Mouse (Mus musculus) spleen, embryonic (tissue): ENCODE measurements around the gene Ptprj.

ENCODE experiments used
- CTCF ChIA-PET: fragments of 350-600 bp; sonication (Branson Sonifier 250); formaldehyde crosslinking; loops from one replicate; lab custom pipeline; 2022; lab: Charles Lee

Ptprj gene

DNA sequence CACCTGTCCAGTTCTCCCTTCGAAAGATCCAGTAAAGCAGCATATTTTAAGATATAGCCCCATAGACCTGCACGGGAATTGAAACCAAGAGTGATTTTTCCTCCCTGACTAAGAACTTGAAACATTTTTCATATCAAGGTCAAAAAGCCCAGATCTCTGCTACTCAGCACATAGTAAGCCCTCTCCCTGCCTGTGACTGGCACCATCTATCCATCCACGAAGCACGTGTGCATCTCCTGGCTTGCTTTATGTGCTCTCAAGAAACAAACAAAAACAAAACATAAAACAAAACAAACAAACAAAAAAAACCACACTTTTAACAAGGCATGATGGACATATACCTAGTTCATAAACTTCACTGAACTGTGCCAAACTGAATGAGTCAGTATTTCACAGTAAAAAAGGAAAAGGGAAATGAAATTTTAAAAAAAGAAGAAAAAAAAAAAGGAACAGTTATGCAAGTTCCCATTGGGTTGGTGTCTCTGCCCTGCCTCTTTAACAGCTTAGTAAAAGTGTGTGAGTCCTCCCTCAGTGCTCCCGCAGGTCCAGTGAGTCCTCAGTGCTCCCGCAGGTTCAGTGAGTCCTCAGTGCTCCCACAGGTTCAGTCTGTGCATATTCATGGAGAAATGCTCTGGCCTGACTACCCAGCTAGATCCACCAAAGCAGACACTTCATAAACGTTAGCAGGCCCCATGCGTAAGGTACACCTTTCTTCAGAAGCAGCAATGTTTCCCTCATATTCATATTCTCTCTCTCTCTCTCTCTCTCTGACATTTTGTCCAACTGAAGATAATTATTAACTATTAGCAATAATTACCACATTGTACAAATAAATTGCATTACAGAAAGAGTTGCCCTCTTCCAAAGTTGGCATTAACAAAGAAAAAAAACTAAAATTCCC, 91.5 kb downstream of the Ptprj start:
- CTCF ChIA-PET = no interaction called here

DNA sequence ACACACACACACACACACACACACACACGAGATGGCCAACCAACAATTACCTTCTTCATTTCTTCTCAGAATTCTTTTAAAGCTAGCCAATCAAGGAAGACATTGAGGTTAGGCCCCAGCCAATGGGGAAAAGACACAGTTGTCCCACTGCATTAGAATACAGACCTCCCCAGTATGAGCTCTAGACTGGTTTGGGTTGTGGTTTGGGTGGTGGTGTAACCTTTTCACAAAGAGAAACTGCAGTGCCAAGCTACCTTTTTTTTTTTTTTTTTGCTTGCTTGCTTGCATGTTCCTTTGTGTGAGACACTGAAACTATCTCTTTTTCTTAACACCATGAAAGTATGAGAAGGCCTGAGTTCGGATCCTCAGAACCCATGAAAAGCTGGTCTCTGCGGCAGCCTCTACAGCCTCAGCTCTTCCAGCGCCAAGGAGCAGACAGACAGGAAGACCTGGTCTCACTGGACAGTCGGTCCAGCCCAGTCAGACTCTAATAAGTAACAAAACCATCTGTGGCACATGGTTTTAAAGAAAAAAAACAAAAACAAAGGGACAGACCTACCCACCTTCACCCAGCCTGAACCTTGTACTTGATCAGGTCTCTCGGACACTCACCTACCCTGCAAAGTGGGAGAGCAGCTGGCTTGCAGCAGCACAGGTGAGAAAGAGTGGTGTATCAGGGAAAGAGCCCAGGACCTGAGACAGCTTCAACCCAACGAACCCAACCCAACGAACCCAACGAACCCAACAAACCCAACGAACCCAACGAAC, 92.8 kb downstream of the Ptprj start:
- CTCF ChIA-PET = interaction anchor here (0.6 to 0.7 kb wide), 4 partner anchors 11 to 1792 kb away, joined by 3 to 5 read pairs (median 3); no protein-coding TSS in a partner anchor

DNA sequence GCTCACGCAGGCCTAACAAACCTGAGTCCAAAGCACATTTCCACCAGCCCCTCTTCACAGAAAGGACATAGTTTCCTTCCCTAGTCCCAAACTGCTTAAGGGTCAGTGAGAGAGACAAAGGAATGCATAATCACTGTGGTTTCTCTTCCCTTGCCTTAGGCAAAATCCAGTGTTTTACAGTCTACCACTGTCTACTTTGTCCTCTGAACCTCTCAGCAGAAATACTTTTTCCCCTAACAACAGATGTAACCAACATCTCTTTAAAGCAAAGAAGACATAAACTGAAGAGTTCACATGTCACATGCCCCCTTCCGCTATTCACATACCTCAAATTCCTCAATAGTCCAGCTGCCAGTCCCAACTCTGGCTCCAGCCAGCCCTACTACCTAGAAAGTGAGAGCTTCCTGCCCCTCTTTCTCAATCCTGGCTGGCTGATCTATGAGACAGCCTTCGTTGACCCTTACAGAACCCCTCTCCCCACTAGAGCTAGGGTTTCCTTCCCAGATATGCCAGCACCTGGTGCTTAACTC, 94.2 kb downstream of the Ptprj start:
- CTCF ChIA-PET = interaction anchor here (0.6 kb wide), 1 partner anchor 193 kb away, joined by 3 read pairs; no protein-coding TSS in a partner anchor

DNA sequence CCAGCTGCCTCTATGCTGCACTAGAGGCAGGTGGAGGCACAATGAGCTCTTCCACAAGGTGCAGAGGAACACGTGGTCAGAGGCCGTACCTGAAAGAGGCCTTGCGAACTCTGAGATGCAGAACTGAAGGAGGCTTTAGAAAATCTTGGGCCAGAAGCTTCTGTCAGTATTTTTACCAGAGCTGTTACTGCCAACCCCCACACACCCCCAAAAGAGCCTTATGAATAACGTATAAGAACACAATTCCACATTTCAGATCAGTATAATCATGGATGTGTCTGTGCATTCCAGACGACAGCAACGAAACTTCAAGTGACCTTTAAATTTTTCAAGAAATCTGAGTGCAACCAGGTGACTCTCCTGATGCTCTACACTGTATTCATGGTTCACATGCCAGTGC, 98.9 kb downstream of the Ptprj start:
- CTCF ChIA-PET = interaction anchor here (0.5 to 0.6 kb wide), 3 partner anchors 10 to 47 kb away, joined by 3 to 4 read pairs (median 3); no protein-coding TSS in a partner anchor

DNA sequence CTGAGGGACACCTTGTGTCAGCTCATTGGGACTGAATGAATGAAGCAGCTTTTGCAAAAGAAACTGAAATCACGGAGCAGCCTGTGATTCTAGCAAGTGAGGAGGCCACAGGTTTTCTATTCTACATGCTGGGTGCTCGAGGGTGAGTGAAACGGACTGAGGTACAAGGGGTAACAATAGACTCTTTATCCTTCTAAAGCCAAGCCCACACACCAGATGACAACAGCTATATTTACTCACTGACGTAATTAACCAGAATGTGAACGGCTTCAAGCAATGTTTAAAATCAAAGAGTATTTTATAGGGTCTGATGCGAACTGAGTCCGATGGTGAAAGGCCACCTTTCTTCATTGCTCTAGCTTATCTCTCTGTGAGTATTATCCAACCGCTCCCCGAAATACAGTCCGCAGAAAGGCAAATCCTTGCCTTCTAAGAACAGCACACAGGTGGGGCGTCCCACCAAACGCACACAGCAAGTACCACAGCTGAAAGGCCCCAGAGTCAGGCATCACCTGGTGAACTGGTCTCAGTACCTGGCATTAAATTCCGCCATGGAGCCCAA, 99.6 kb downstream of the Ptprj start:
- CTCF ChIA-PET = interaction anchor here (0.5 to 0.6 kb wide), 3 partner anchors 10 to 235 kb away, joined by 3 read pairs; no protein-coding TSS in a partner anchor

DNA sequence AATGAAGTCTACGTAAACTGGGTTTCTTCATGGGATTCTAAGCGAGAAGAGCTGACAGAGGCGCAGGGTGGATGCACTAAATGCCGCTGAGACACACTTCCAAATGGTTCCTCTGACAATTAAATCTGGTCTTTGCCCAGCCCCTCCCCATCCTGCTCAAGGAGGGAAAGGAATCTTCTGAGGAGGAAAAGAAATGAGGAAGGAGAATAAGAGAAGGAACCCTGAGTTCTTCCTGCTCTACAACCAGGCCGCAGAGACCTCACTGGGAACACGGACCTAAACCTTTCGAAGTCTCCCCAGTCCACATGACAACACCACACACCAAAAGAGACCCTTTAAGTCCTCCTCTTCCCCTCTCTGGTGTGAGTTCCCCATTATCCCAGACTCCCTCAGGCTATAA, 101.9 kb downstream of the Ptprj start:
- CTCF ChIA-PET = interaction anchor here (0.5 kb wide), 1 partner anchor 25 kb away, joined by 3 read pairs; no protein-coding TSS in a partner anchor

DNA sequence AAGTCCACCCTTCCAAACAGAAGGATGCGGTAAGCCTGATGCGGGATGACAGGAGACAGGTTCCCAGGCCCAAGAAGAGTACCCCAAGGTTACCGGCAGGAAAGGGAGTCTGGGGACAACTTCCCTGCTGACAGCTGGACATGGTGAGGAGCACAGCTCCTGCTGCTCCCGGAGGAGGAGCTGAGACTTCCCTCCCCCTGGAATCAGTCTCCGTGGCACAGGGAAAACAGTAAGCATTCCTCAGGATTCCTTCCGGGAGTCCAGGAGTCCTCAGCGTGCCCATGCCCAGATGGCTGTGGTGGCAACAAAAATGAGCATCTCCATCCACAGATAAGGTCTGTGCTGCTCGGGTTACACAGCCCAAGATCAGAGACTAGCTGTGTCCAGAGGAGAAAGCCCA, 102.8 kb downstream of the Ptprj start:
- CTCF ChIA-PET = interaction anchor here (1.1 kb wide), 1 partner anchor 13 kb away, joined by 10 read pairs; no protein-coding TSS in a partner anchor

DNA sequence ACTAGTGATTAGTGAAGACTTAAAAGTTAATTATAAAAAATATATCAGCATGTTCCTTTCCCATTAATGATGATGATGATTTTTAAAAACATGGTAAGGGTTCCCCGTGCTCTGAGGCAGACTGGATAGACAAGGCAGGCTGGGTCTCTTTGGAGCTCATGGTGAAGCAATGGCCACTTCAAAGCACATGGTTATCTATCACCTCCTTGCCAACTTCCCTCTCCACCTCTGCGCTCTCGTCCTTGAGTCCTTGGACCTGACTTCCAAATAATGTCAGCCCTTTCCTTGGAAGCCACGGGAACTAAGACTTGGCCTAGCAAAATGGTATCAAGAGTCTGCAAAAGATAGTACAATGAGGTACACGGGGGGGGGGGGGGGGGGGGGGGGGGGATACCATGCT, 103.7 kb downstream of the Ptprj start:
- CTCF ChIA-PET = interaction anchor here (0.7 to 1.9 kb wide), 3 partner anchors 14 to 59 kb away, joined by 3 to 10 read pairs (median 6); no protein-coding TSS in a partner anchor

DNA sequence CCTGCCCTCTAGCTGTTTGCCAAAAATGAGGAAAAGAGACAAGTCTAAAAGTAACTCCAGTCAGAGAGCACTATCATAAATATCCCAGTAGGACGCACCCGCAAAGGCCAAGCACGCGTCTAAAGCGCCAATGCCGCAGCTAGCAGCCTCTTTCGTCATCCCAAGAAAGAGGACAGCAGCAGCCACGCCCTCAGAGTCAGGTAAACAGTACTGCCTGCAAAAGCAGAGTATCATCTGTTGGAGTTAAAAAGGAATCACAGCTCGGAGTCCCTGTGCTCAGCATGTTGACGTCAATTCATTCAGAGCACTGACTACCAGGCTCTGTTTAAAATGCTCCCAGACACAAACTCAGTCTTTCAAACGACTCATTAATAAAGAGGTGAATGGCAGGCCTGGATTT, 104.1 kb downstream of the Ptprj start:
- CTCF ChIA-PET = interaction anchor here (0.7 to 1.9 kb wide), 3 partner anchors 15 to 59 kb away, joined by 3 to 6 read pairs (median 3); no protein-coding TSS in a partner anchor

DNA sequence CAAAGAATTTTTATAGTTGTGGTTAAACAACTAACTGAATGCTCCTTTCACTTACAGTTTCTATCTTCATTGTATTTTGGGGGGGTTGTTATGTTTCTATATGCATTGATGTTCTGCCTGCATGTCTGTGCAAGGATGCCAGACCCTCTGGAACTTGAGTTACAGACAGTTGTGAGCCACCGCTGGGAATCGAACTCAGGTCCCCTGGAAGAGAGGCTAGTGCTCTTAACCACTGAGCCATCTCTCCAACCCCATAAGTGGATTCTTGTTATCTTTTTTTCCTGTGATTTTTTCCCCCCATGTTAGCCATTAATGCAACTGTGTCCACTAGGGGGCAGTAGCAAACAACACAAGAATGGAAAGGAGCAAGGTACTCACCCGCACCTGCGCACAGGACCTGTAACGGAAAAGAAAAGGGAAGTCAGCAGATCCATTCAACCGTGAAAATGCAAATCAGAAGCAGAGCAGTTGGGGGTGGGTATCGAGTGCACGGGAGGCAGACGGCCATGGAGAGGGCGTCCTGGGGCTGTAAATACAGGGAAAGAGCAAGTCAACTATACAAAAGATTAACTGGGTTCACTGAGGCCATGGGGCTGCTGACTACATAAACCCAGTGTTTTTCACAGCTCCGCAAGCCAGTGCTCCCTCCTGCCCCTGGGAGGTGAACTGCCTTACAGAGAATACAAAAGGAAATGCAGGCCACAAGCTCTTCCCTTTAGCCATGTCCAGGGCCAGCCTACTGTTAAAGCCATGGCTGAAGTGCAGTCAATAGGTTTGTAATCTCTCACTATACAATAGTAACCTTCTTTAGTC, 105.6 kb downstream of the Ptprj start:
- CTCF ChIA-PET = interaction anchor here (0.6 to 1.9 kb wide), 4 partner anchors 16 to 232 kb away, joined by 3 to 6 read pairs (median 3); no protein-coding TSS in a partner anchor

DNA sequence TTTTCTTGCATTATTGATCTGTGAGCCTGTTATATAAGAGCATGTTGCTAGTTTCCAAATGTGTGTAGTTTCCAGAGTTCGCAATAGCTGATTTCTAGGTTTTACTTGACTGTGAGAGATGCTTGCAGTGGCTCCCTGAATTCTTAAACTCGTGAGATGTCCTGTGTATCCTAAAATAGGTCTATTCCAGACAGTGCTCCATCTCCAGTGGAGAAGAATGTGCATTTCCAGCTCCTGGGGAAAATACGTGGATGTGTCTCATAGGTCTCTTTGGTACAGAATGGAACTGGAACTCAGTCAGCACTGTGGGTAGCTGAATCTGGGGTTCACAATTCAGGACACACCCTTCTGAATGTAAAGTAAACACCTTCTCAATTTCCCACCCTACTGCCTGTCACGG, 107.7 kb downstream of the Ptprj start:
- CTCF ChIA-PET = interaction anchor here (0.6 kb wide), 2 partner anchors 244 to 278 kb away, joined by 3 read pairs; no protein-coding TSS in a partner anchor

DNA sequence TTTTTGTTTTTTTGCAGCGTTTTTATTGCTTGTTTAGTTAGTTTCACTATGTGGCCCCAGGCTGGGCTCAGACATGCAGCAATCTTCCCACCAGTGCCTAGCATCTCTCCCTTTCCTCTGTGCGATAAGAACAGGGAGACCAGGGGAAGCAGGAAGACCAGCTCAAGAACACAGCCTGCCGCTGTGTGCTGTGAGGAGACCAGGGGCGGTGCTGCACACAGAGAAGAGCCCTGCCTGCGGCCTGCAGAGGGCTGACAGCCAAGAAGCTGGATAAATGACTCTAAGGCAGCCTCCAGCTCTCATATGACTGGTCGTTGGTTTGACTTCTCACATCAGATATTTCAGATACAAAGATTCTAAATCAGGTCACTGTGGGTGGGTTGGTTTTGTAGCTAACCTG, 110.3 kb downstream of the Ptprj start:
- CTCF ChIA-PET = interaction anchor here (0.6 kb wide), 1 partner anchor 287 kb away, joined by 3 read pairs; no protein-coding TSS in a partner anchor

DNA sequence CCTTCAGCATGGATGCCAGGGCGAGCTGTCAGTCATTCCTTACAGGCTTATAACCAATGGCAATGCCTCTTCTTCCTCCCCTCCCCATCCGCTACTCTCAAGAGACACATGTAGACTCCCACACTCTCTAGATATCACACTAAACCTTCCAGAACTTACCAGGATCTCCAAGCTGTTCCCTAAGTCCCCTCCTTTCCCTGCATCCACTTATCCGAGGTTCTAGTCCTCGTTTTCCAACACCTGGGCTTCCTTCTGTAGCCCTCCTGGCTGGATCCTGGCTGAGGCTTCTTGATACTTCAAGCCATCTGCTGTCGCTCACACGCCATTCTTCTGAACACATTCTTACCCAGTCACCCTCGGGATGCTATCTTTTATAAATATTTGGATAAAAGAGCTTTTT, 114.0 kb downstream of the Ptprj start:
- CTCF ChIA-PET = no interaction called here

DNA sequence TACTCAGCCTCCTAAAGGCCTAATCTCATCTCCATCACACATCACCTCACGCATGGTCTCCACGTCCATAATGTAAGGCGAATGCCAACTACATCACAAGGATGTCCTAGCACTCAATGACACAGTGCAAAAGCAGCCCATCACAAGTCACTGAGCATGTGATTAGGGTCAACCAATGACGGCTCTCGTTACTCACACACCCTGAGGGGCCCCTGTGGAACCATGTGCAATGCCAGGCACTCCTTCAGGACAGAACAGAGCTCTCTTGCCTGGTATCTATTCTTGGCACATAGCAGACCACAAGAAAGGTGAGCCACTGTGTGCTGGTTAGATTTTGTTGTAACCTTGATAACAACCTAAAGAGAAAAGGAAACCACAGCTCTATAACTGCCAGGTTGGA, 116.7 kb downstream of the Ptprj start:
- CTCF ChIA-PET = no interaction called here

DNA sequence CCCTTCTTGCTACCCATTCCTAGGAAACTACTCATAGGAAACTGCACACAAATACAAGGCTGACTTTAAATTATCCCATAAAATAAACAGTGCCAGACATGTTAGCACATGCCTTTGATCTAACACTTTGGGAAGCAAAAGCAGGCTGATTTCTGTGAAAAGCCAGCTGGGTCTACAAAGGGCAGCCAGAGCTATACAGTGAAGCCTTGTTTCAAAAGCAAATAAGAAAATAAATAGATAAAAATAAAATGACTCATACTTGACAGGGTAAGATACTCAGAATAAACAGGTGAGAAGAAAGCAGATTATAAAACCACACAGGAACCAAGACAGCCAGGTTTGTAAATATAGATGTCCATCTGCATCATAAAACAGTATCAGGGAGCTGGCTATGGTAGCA, 118.2 kb downstream of the Ptprj start:
- CTCF ChIA-PET = interaction anchor here (0.6 kb wide), 1 partner anchor 253 kb away, joined by 3 read pairs; no protein-coding TSS in a partner anchor

DNA sequence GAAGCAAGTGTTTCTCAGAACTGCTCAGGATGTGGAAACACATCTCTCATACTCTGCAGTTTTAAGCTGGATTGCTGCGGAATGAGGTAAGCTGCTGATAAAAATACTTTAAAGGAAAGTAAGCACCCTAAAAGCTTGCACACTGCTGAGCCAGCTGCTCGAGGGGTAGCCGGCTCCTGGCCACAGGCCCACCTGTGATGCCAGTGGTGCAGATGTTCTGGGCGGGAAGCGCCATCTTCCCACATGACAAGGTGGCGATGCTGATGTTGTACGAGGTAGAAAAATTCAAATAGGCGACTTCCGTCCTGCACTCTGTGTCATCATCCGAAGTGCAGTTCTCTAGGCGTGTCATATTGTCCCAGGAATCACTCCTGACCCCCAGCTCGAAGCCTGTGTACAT, 122.5 kb downstream of the Ptprj start:
- CTCF ChIA-PET = no interaction called here

DNA sequence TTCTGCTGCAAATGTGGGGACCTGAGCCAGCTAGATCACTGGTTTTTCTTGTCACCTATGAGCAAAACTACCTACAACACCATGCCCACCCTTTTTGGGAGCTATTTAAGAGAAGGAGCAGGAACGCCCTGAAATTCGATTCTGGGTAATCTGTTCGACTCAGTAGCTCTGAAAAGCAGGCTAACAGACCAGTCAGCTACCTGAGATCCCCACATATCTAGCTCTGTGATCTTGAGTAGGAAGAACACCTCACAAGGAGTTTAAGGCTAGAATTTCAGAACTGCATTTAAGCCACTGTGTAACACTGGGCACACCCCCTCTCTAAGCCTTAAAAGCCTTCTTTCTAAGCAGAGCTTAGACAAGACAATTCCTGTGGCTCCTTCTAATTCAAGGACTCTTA, 128.1 kb downstream of the Ptprj start:
- CTCF ChIA-PET = no interaction called here

DNA sequence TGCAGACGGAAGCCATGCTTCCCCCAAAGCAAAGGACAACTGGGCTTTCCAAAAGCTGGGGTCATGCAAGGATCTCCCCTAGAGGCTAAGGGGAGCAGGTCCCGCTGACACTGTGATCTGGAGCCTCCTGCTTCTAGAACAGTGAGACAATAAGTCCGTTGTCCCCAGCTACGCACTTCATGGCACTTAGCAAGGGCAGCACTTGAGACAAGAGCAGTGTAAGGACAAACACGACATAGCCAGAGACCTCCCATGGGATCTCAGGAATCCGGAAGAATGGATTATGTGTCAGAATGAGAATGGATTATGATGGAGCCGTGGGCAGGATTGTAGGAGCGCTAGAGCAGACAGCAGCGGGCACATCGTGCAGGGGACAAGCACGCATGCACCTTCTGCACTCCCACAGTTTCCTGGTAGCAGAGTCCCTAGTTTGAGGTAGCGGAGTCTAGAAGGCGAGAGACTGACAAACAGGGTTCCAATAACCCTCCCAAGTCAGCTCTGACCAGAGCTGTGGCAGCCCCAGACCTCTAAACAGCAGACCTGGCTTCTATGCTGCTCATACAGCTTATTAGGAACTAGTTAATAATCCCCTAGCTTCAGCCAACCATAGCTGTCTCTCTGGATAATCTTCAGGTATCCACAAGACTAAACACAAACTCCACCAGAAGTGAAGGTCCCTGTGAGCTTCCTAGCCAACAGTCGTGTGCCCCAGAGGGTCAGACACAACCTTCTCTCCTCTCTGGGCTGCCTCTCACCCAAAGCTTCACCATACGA, 131.3 kb downstream of the Ptprj start:
- CTCF ChIA-PET = interaction anchor here (0.5 kb wide), 1 partner anchor 154 kb away, joined by 3 read pairs; no protein-coding TSS in a partner anchor

DNA sequence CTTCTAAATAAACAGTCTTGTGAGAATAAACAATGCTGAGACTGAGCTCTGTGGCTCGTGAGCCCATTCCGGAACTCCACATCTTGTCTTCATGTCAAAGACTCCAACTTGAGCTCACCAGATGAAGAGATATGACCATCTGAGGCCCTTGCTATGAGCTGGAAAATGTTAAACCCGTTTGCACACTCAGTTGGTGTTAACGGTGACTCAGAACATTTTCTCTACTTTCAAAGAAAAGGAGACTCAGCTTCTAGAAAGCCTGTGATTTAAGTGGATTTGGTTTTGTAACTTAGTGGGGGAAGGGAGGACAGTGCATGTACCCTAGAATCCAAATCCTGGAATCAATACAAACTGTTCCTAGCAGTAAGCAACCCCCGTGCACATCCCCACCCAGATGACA, 136.6 kb downstream of the Ptprj start:
- CTCF ChIA-PET = no interaction called here
